Mouse (Mus musculus) thymus, adult 2 months (tissue): ENCODE results near the gene Tmem260.

ENCODE experiments used
- CTCF ChIP-seq: fragments of 200-500 bp; IDR thresholded peaks from 2 replicates; pipeline ENCODE4 v1.5.1; 2012; ENCODE audit warnings: mild to moderate bottlenecking, control low read depth, low read length, moderate library complexity, borderline replicate concordance; ENCODE audit not compliant: control insufficient read depth, poor library complexity, insufficient read depth; ENCODE audit errors: extremely low read depth
- POLR2A ChIP-seq: fragments of 200-500 bp; IDR thresholded peaks from 2 replicates; pipeline ENCODE4 v1.6.1; 2012; ENCODE audit warnings: mild to moderate bottlenecking, low read length, control low read depth, moderate library complexity; ENCODE audit not compliant: control insufficient read depth, poor library complexity, insufficient read depth; ENCODE audit errors: extremely low read depth

DNA sequence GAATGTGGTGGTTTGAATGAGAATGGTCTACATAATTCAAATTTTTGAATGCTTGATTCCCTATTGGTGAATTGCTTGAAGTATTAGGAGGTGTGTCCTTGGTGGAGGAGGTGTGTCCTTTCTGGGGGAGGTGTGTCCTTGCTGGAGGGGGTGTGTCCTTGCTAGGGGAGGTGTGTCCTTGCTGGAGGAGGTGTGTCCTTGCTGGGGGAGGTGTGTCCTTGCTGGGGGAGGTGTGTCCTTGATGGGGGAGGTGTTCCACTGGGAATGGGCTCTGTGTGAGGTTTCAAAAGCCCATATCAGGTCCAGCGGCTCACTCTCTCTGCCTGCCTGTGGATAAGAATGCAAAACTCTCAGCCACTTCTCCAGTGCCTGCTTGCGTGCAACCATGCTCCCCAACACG is 2.1 kb upstream of the Tmem260 start:
- no peak for TF ChIP-seq POLR2A
- no peak for TF ChIP-seq CTCF
